Mouse (Mus musculus) brain, embryonic 14.5 days (tissue): Measurements from ENCODE around the gene Osgep.

Experiments
- CTCF ChIP-seq: fragments of 200-500 bp; IDR thresholded peaks from 2 replicates; pipeline ENCODE4 v1.5.1; 2012; ENCODE audit warnings: inconsistent platforms, mild to moderate bottlenecking, moderate library complexity, borderline replicate concordance; ENCODE audit not compliant: insufficient read depth, insufficient read length; ENCODE audit errors: extremely low read depth
- POLR2A ChIP-seq: fragments of 200-500 bp; IDR thresholded peaks from 2 replicates; pipeline ENCODE4 v1.6.1; 2012; ENCODE audit warnings: mild to moderate bottlenecking, inconsistent platforms, borderline replicate concordance; ENCODE audit not compliant: poor library complexity, insufficient read depth, insufficient read length, severe bottlenecking; ENCODE audit errors: extremely low read depth

DNA sequence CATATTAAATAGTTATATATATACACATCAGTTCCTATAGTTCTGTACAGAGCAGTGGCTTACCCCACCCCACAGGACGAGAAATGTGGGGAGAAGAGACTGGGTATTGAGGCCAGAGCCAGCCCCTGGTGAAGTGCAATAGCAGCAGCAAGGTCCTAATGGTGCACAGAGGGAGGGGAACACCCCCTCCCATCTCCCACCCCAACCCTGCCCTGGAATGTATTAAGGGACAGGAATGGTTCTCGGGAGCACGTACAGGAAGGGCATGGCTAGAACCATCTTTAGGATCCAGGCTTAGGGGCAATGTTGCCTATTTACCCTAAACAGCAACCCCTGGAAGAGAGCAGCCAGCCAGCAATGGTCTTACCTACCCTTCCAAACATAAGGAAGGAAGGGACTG is 2.7 kb upstream of the Osgep start:
- TF ChIP-seq POLR2A (no peak), CTCF (no peak)
